Mouse (Mus musculus) hindbrain, embryonic 14.5 days (tissue): ENCODE measurements at regions not wholly inside any gene's neighbourhood (a gene's known extent, or its start where the extent isn't known, plus 50 kb on each side); places are given as distances from the start of the nearest gene placed in this dataset.

ENCODE experiments used
- ATAC-seq: fragments of 200-750 bp; cut with Nextera tagmentation; 2 replicates; pipeline ENCODE4 v1.8.0; 2017; ENCODE audit warnings: moderate number of reproducible peaks, mild to moderate bottlenecking, moderate TSS enrichment, moderate library complexity; ENCODE audit not compliant: low FRiP score
- DNase-seq: peaks from one replicate; pipeline ENCODE4 v3.0.0-alpha.2; 2015; ENCODE audit warnings: low spot score
- H3K27ac ChIP-seq: fragments of 300-500 bp; sonication (generic); 2 replicates; pipeline ENCODE4 v1.5.1; 2014; ENCODE audit warnings: mild to moderate bottlenecking, moderate library complexity
- H3K27me3 ChIP-seq: fragments of 300-500 bp; sonication (generic); 2 replicates; pipeline ENCODE4 v1.6.1; 2014; ENCODE audit warnings: mild to moderate bottlenecking, low read length, mixed read lengths; ENCODE audit not compliant: control insufficient read depth, insufficient read depth
- H3K36me3 ChIP-seq: fragments of 300-500 bp; sonication (generic); replicated peaks from 2 replicates; pipeline ENCODE4 v1.6.1; 2014; ENCODE audit not compliant: control insufficient read depth, insufficient read depth
- H3K4me1 ChIP-seq: fragments of 300-500 bp; sonication (generic); replicated peaks from 2 replicates; pipeline ENCODE4 v1.6.1; 2014; ENCODE audit warnings: antibody characterized with exemption, low read length, mixed read lengths; ENCODE audit not compliant: control insufficient read depth, insufficient read depth
- H3K4me2 ChIP-seq: fragments of 300-500 bp; sonication (generic); replicated peaks from 2 replicates; pipeline ENCODE4 v1.6.1; 2014; ENCODE audit warnings: mild to moderate bottlenecking, moderate library complexity
- H3K4me3 ChIP-seq: fragments of 300-500 bp; sonication (generic); replicated peaks from 2 replicates; pipeline ENCODE4 v1.5.1; 2014; ENCODE audit warnings: mild to moderate bottlenecking, low read length
- H3K9ac ChIP-seq: fragments of 300-500 bp; sonication (generic); 2 replicates; pipeline ENCODE4 v1.6.1; 2014
- H3K9me3 ChIP-seq: fragments of 300-500 bp; sonication (generic); 2 replicates; pipeline ENCODE4 v1.6.1; 2016; ENCODE audit warnings: low read length; ENCODE audit not compliant: control insufficient read depth
- WGBS: fragments of 180-500 bp; shearing (Covaris S2); extraction: QIAGEN DNeasy Blood & Tissue Kit; methylation state at CpG from one replicate; pipeline ENCODE4 v1.1.7; 2014; 5-methylcytosine and 5-hydroxymethylcytosine counted together

DNA sequence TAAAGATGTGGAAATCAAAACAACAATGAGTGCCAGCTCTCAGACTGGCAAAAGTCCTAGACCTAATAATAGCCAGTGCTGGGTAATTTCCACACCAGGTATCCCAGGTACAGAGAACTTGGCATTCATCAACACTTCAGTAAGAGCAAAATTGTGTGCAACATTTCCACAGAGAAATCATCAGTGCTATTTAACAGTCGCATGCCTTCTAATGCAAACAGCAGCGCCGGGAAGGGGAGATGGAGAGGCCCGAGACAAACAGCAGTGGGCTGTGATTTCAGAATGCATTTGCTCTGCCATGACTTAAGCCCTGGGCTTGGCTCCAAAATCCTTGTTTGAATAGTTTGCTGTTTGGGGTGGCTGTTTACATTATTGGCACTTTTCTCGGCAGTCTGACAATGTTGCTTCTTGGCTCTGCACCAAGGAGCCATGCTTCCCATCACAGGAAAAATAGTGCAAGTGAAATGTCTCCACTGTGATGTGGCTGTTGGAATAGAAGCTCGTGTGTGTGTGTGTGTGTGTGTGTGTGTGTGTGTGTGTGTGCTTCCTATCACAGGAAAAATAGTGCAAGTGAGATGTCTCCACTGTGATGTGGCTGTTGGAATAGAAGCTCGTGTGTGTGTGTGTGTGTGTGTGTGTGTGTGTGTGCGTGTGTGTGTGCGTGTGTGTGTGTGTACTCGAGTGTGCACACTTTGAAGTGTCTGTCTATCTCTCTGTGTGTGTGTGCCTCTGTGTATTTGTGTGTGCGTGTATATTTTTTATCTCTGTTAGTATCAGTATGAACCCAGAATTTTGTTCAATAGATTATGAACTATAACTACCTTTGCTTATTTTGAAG lies 190.1 kb upstream of the Cdyl start:
- DNase-seq = peak; percentile 79
- no peaks in the 10 kb centered on the region for H3K9me3 ChIP-seq
- H3K27ac ChIP-seq = peak overlapping the region; percentile 43; the same call in 1 of the 2 replicates
- no peaks in the 10 kb centered on the region for H3K36me3 ChIP-seq
- H3K4me2 ChIP-seq = no peak overlapping the region
- no peaks in the 10 kb centered on the region for H3K27me3 ChIP-seq
- WGBS = 66% methylated on average over 11 of the region's 11 CpGs
- no peaks in the 10 kb centered on the region for H3K4me1 ChIP-seq
- peak; percentile 86 for ATAC-seq
- no peak overlapping the region for H3K4me3 ChIP-seq
- H3K9ac ChIP-seq = no peak overlapping the region

- no peak overlapping the region for H3K9ac ChIP-seq
- no peaks in the 10 kb centered on the region for H3K27me3 ChIP-seq
- H3K27ac ChIP-seq = no peak overlapping the region
- H3K4me3 ChIP-seq = no peak overlapping the region
- no peak for ATAC-seq
- H3K36me3 ChIP-seq = no peaks in the 10 kb centered on the region
- H3K9me3 ChIP-seq = no peaks in the 10 kb centered on the region
- no peak overlapping the region for H3K4me2 ChIP-seq
- 94% methylated on average over 2 of the region's 2 CpGs for WGBS
- DNase-seq = no peak
- H3K4me1 ChIP-seq = no peaks in the 10 kb centered on the region
These were observed 181.4 kb upstream of the Cdyl start for GRCm38 (mm10) chr13:35478226-35478625.

DNA sequence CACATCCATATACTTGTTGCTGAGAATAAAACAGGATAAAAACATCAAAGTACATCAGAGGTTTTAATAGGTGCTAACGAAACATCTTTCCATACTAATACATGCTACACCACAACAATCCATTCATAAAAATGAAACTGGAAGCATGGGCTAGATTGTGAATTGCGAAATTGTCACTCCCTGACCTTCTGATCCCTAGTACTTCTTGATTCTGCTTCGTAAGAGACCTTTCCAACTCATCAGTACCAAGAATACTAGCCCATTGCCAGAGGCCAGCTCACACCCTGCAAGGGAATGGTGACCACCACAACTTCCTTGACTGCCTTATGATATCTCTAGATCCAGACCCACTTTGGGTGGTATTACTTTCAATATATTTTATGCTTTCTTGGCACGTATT lies 177.3 kb upstream of the Cdyl start:
- ATAC-seq (no peak), DNase-seq (no peak)
- no peaks in the 10 kb centered on the region for H3K36me3 ChIP-seq
- no peak overlapping the region for H3K4me2 ChIP-seq
- no peak overlapping the region for H3K27ac ChIP-seq
- 90% methylated on average over 4 of the region's 4 CpGs for WGBS
- no peak overlapping the region for H3K4me3 ChIP-seq
- no peaks in the 10 kb centered on the region for H3K9me3 ChIP-seq
- no peak overlapping the region for H3K9ac ChIP-seq
- no peaks in the 10 kb centered on the region for H3K27me3 ChIP-seq
- H3K4me1 ChIP-seq = no peaks in the 10 kb centered on the region

GRCm38 (mm10) chr13:35486125-35486524 lies 173.5 kb upstream of the Cdyl start:
- Histone ChIP-seq H3K36me3 (no peaks in the 10 kb centered on the region), H3K4me3 (no peak overlapping the region), H3K4me2 (no peak overlapping the region), H3K27me3 (no peaks in the 10 kb centered on the region), H3K9ac (no peak overlapping the region), H3K4me1 (no peaks in the 10 kb centered on the region), H3K9me3 (no peaks in the 10 kb centered on the region), H3K27ac (no peak overlapping the region)
- WGBS = 73% methylated on average over 4 of the region's 4 CpGs
- DNase-seq (peak; percentile 32), ATAC-seq (peak; percentile 40; the same call in 1 of the 2 replicates)

- H3K27ac ChIP-seq = no peak overlapping the region
- H3K4me2 ChIP-seq = no peak overlapping the region
- WGBS = 86% methylated on average over 2 of the region's 2 CpGs
- DNase-seq (no peak), ATAC-seq (no peak)
- H3K9ac ChIP-seq = no peak overlapping the region
- H3K4me1 ChIP-seq = peaks cover 13% of the 10 kb centered on the region; the same call in 1 of the 2 replicates
- H3K36me3 ChIP-seq = no peaks in the 10 kb centered on the region
- no peaks in the 10 kb centered on the region for H3K9me3 ChIP-seq
- no peaks in the 10 kb centered on the region for H3K27me3 ChIP-seq
- H3K4me3 ChIP-seq = no peak overlapping the region
These were observed 159.9 kb upstream of the Cdyl start for GRCm38 (mm10) chr13:35499776-35500175.

- Histone ChIP-seq H3K27ac (peak overlapping the region; percentile 52; the same call in 1 of the 2 replicates), H3K4me2 (no peak overlapping the region), H3K36me3 (no peaks in the 10 kb centered on the region), H3K27me3 (no peaks in the 10 kb centered on the region), H3K4me1 (peaks cover 13% of the 10 kb centered on the region; the same call in 1 of the 2 replicates), H3K9ac (no peak overlapping the region), H3K9me3 (no peaks in the 10 kb centered on the region), H3K4me3 (no peak overlapping the region)
- ATAC-seq (no peak), DNase-seq (no peak)
- 64% methylated on average over 5 of the region's 5 CpGs for WGBS
These were observed 158.7 kb upstream of the Cdyl start for GRCm38 (mm10) chr13:35500891-35501290.

GRCm38 (mm10) chr13:35501351-35502146 lies 158.1 kb upstream of the Cdyl start:
- ATAC-seq (peak; percentile 72), DNase-seq (peak; percentile 35)
- no peaks in the 10 kb centered on the region for H3K36me3 ChIP-seq
- no peak overlapping the region for H3K4me2 ChIP-seq
- H3K4me3 ChIP-seq = no peak overlapping the region
- 58% methylated on average over 11 of the region's 11 CpGs for WGBS
- H3K4me1 ChIP-seq = peaks cover 13% of the 10 kb centered on the region; the same call in 1 of the 2 replicates
- H3K27ac ChIP-seq = peak overlapping the region; percentile 52
- H3K9ac ChIP-seq = no peak overlapping the region
- H3K27me3 ChIP-seq = no peaks in the 10 kb centered on the region
- no peaks in the 10 kb centered on the region for H3K9me3 ChIP-seq

DNA sequence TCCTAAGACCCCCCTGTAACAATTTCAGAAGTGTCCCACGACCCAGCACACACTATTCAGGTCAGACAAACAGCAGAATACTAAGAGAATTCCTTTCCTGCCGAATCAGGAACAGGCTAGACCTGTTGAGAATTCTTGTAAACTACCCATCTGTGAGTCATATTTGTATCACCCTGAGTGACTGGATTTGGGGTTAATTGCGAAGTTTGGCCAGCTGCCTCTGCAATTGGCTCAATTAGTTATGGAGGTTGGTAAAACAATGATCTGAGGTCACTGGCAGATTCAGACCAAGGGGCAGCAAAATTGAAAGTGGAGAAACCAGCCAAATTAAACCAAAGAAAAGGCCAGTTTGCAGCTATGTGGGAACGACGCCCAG lies 157.5 kb upstream of the Cdyl start:
- H3K4me3 ChIP-seq = no peak overlapping the region
- H3K36me3 ChIP-seq = no peaks in the 10 kb centered on the region
- H3K27me3 ChIP-seq = no peaks in the 10 kb centered on the region
- no peaks in the 10 kb centered on the region for H3K9me3 ChIP-seq
- H3K9ac ChIP-seq = no peak overlapping the region
- DNase-seq = peak; percentile 45
- WGBS = 45% methylated on average over 5 of the region's 5 CpGs
- H3K27ac ChIP-seq = 0 out of 2 replicates have a peak overlapping the region, but pooled peaks have one; percentile 52
- no peak overlapping the region for H3K4me2 ChIP-seq
- H3K4me1 ChIP-seq = peaks cover 13% of the 10 kb centered on the region; the same call in 1 of the 2 replicates
- ATAC-seq = peak; percentile 44

DNA sequence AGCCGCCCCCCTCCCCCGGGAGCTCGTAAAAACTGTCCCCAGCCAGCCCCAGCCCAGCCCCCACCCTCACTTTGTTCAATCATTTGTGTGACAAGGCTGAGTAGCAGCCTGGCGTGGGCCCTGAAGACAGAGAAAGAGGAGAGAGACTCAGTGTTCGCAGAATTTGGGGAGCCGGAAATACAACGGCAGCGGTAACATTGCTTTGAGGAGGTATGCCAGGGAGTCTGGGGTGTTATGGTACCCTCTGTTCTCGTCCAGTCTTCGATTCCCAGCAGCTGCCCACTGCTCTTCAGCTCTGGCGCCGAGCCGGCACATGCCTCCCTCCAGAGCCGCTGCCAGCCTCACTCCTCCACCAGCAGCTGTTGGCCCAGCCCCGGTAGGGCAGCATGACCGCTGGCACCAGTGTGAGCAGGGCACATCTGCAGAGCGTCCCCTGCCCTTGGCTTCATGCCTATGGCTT lies 156.2 kb upstream of the Cdyl start:
- H3K27ac ChIP-seq = 0 out of 2 replicates have a peak overlapping the region, but pooled peaks have one; percentile 20

More for the DNA sequence above, 156.2 kb upstream of the Cdyl start:
- ATAC-seq = peak; percentile 84
- H3K4me3 ChIP-seq = no peak overlapping the region
- peak overlapping the region; percentile 7; the same call in 1 of the 2 replicates for H3K4me2 ChIP-seq
- no peak overlapping the region for H3K9ac ChIP-seq
- H3K36me3 ChIP-seq = no peaks in the 10 kb centered on the region
- no peaks in the 10 kb centered on the region for H3K9me3 ChIP-seq
- no peaks in the 10 kb centered on the region for H3K27me3 ChIP-seq
- peaks cover 13% of the 10 kb centered on the region; the same call in 1 of the 2 replicates for H3K4me1 ChIP-seq
- WGBS = 52% methylated on average over 17 of the region's 17 CpGs
- peak; percentile 44 for DNase-seq
